Mouse (Mus musculus) lung, postnatal 0 days (tissue): ENCODE data around the gene Trir.

Source experiments
- CTCF ChIP-seq: IDR thresholded peaks from 2 replicates; pipeline ENCODE4 v1.5.1; 2016; ENCODE audit warnings: antibody characterized with exemption, mild to moderate bottlenecking
- EP300 ChIP-seq: IDR thresholded peaks from 2 replicates; pipeline ENCODE4 v1.6.1; 2016; ENCODE audit warnings: antibody characterized with exemption, mild to moderate bottlenecking, control low read depth

DNA sequence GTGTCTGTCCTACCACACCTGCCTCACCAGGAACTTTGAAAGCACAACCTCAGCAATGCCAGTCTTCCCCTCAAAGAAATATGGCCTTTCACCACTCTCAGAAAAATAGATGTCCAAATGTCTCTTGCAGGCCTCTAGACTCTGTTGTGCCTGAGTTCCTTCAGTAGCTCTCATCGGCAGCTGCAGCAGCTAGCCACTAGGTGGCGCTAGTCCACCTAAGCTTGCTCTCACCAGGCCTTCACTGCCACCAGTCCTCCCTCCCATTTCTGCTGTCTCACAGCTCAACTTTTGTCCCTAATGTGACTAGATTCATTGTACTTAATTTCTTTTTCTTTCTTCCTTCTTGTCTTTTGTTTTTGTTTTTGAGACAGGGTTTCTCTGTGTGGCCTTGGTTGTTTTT, 50.4 kb downstream of the Trir start:
- TF ChIP-seq CTCF (peak; percentile 99), EP300 (no peak)
